Comparison of ENCODE assay signal across 8 mouse cellular contexts in the genomic region with DNA sequence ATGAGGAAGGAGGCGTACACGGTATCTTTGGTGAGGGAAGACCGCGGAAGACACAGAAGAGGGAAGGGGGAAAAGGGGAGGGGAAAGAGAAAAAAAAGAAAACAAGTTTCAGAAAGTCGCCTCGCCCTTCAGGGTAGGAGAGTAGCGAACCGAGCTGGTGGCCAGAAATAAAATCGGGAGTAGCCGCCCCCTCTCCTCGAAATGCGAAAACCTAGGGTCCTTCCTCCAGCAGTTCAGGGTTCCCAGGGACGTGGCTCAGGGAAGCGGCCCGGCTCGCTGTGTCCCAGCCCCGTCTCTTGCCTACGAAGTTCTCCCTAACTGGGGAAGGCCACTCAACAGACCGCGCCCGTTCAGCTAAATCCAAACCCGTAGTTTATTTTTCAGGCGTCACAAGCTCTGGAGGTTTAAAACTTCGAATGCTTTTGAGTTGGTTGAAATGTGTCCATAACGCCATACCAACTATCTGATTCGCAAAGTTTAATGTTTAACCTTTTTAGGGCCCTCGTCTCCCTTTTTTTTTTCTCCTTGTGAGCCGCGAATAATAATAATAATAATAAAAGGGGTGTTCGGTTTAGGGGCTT. TPM values are rescaled to one million over a fixed set of nuclear protein-coding genes. Genes with fewer than 3 reads are reported as not detected.
DNase-seq lines count a peak whose midpoint lies in the region; ATAC-seq and TF ChIP-seq lines count a peak whose summit lies in the region.

No protein-coding gene starts in this region.

- under 1% methylated on average over 30 of the region's 30 CpGs for WGBS in thymus, adult 2 months
- WGBS in heart, embryonic 12.5 days = under 1% methylated on average over 30 of the region's 30 CpGs
- under 1% methylated on average over 30 of the region's 30 CpGs for WGBS in kidney, embryonic 15.5 days
- WGBS in stomach, embryonic 16.5 days = under 1% methylated on average over 30 of the region's 30 CpGs

- H3K4me1 ChIP-seq in thymus, adult 2 months (replicated peaks; ENCODE audit: control insufficient read depth, insufficient read depth, low read length) = peaks cover 18% of the 10 kb centered on the region
- peaks cover 9% of the 10 kb centered on the region for H3K4me1 ChIP-seq in cortical plate, adult 2 months (ENCODE audit: control insufficient read depth, insufficient read depth, low read length)
- peaks cover 32% of the 10 kb centered on the region for H3K4me1 ChIP-seq in heart, embryonic 12.5 days (replicated peaks)
- peaks cover 33% of the 10 kb centered on the region for H3K4me1 ChIP-seq in kidney, embryonic 15.5 days
- peaks cover 32% of the 10 kb centered on the region for H3K4me1 ChIP-seq in stomach, embryonic 16.5 days (ENCODE audit: control insufficient read depth, insufficient read depth, low read length)

- H3K4me3 ChIP-seq in thymus, adult 2 months (ENCODE audit: control insufficient read depth, insufficient read depth, low read length) = peak overlapping the region; percentile 32
- peak overlapping the region; percentile 95 for H3K4me3 ChIP-seq in cortical plate, adult 2 months (ENCODE audit: insufficient read depth, low read length)
- peak overlapping the region; percentile 87 for H3K4me3 ChIP-seq in heart, embryonic 12.5 days
- peak overlapping the region; percentile 95 for H3K4me3 ChIP-seq in kidney, embryonic 15.5 days (replicated peaks)
- H3K4me3 ChIP-seq in stomach, embryonic 16.5 days (replicated peaks; ENCODE audit: low read length) = peak overlapping the region; percentile 88

- H3K4me2 ChIP-seq in heart, embryonic 12.5 days = peak overlapping the region; percentile 89
- peak overlapping the region; percentile 80 for H3K4me2 ChIP-seq in kidney, embryonic 15.5 days
- peak overlapping the region; percentile 88 for H3K4me2 ChIP-seq in stomach, embryonic 16.5 days (ENCODE audit: low read depth, low read length)

- no peak for ATAC-seq in heart, embryonic 12.5 days (ENCODE audit: insufficient number of reproducible peaks, low FRiP score)
- no peak for ATAC-seq in kidney, embryonic 15.5 days (replicated peaks; ENCODE audit: low FRiP score)
- ATAC-seq in stomach, embryonic 16.5 days (ENCODE audit: insufficient read depth, low FRiP score) = no peak
- ATAC-seq in activated CD4-positive, CD25-positive, alpha-beta regulatory T cell, adult 4 months = no peak

- peak overlapping the region; percentile 100 for H3K9ac ChIP-seq in heart, embryonic 12.5 days
- peak overlapping the region; percentile 99 for H3K9ac ChIP-seq in kidney, embryonic 15.5 days
- peak overlapping the region; percentile 100 for H3K9ac ChIP-seq in stomach, embryonic 16.5 days (ENCODE audit: low read length)

- no peaks in the 10 kb centered on the region for H3K9me3 ChIP-seq in heart, embryonic 12.5 days (replicated peaks)
- H3K9me3 ChIP-seq in kidney, embryonic 15.5 days (replicated peaks) = no peaks in the 10 kb centered on the region
- no peaks in the 10 kb centered on the region for H3K9me3 ChIP-seq in stomach, embryonic 16.5 days (replicated peaks; ENCODE audit: control insufficient read depth, low read length)

- peaks cover 36% of the 10 kb centered on the region for H3K27me3 ChIP-seq in thymus, adult 2 months (ENCODE audit: control insufficient read depth, insufficient read depth, low read length)
- no peaks in the 10 kb centered on the region for H3K27me3 ChIP-seq in heart, embryonic 12.5 days (replicated peaks)
- no peaks in the 10 kb centered on the region for H3K27me3 ChIP-seq in kidney, embryonic 15.5 days
- no peaks in the 10 kb centered on the region for H3K27me3 ChIP-seq in stomach, embryonic 16.5 days (ENCODE audit: control insufficient read depth, insufficient read depth, low read length)

- no peak for DNase-seq in thymus, adult 2 months
- no peak for DNase-seq in thymus, postnatal 0 days (ENCODE audit: low spot score)
- DNase-seq in lung, postnatal 25 days (ENCODE audit: low spot score) = peak; percentile 38

- H3K36me3 ChIP-seq in thymus, adult 2 months (ENCODE audit: control insufficient read depth, insufficient read depth, low read length) = no peaks in the 10 kb centered on the region
- H3K36me3 ChIP-seq in heart, embryonic 12.5 days = peaks cover 2% of the 10 kb centered on the region; the same call in 1 of the 2 replicates
- peaks cover 15% of the 10 kb centered on the region for H3K36me3 ChIP-seq in kidney, embryonic 15.5 days
- H3K36me3 ChIP-seq in stomach, embryonic 16.5 days (ENCODE audit: control insufficient read depth, insufficient read depth, low read length) = no peaks in the 10 kb centered on the region

- TF ChIP-seq POLR2A in thymus, adult 2 months (IDR thresholded peaks at IDR 0.05; ENCODE audit: control insufficient read depth, extremely low read depth, insufficient read depth, low read length, poor library complexity) = no peak
- no peak for TF ChIP-seq POLR2A in cortical plate, adult 2 months (IDR thresholded peaks at IDR 0.05; ENCODE audit: extremely low read depth, insufficient read depth, low read length)

- TF ChIP-seq CTCF in thymus, adult 2 months (IDR thresholded peaks at IDR 0.05; ENCODE audit: borderline replicate concordance, control insufficient read depth, extremely low read depth, insufficient read depth, low read length, poor library complexity) = no peak
- TF ChIP-seq CTCF in cortical plate, adult 2 months (IDR thresholded peaks at IDR 0.05; ENCODE audit: extremely low read depth, insufficient read depth, low read length) = no peak

- H3K27ac ChIP-seq in thymus, adult 2 months (ENCODE audit: control insufficient read depth, insufficient read depth, low read length) = peak overlapping the region; percentile 27; the same call in 1 of the 2 replicates
- peak overlapping the region; percentile 83 for H3K27ac ChIP-seq in cortical plate, adult 2 months (ENCODE audit: insufficient read depth, low read length)
- H3K27ac ChIP-seq in heart, embryonic 12.5 days (ENCODE audit: poor library complexity, severe bottlenecking) = peak overlapping the region; percentile 99
- peak overlapping the region; percentile 100 for H3K27ac ChIP-seq in kidney, embryonic 15.5 days
- H3K27ac ChIP-seq in stomach, embryonic 16.5 days (ENCODE audit: low read length) = peak overlapping the region; percentile 100

RNA-seq across cellular contexts. Expression of a gene that starts 2.0 kb away (rescaled TPM):
- polyA plus RNA-seq in thymus, adult 2 months (2012; rRNA removed) = 48.6 and 56.9 TPM in 2 replicates
- 6.9 and 9.6 TPM in 2 replicates for polyA plus RNA-seq in thymus, postnatal 0 days (2015; fragmentation: Nextera tagmentation; extraction: Ambion mirVana)
- polyA plus RNA-seq in cortical plate, adult 2 months (2012; rRNA removed) = 29.6 and 31.7 TPM in 2 replicates
- 31.7 and 34.7 TPM in 2 replicates for polyA plus RNA-seq in heart, embryonic 12.5 days (2016; fragmentation: Nextera tagmentation; extraction: Ambion mirVana)
- polyA plus RNA-seq in kidney, embryonic 15.5 days (2015; fragmentation: Nextera tagmentation; extraction: Ambion mirVana) = 21.6 and 28.1 TPM in 2 replicates
- 15.3 and 16.9 TPM in 2 replicates for polyA plus RNA-seq in stomach, embryonic 16.5 days (2015; fragmentation: Nextera tagmentation; extraction: Ambion mirVana)
- polyA plus RNA-seq in activated CD4-positive, CD25-positive, alpha-beta regulatory T cell, adult 4 months (2017; shearing (Covaris generic)) = 1 to 10 TPM; 4.1 to 4.3 TPM

Comparison
In these comparisons a context has a peak if more than half of its experiments do, and no peak if none do; other contexts are left out.
1. H3K27ac ChIP-seq: peak in every context shown above with its lines; median percentile 100 in kidney, embryonic 15.5 days; 100 in stomach, embryonic 16.5 days; 99 in heart, embryonic 12.5 days; 83 in cortical plate, adult 2 months; 27 in thymus, adult 2 months.
2. H3K4me3 ChIP-seq: peak in every context shown above with its lines; median percentile 95 in cortical plate, adult 2 months; 95 in kidney, embryonic 15.5 days; 88 in stomach, embryonic 16.5 days; 87 in heart, embryonic 12.5 days; 32 in thymus, adult 2 months.